Mouse (Mus musculus) lung, adult 18-20 months (tissue): Measurements from ENCODE around the gene Sox13.

Experiments
- DNase-seq, 2 experiments: peaks; one replicate each; pipeline ENCODE4 v3.0.0; 2022; ENCODE audit warnings: mixed read lengths in 2 of 2

Sox13 gene

GRCm38 (mm10) chr1:133423543-133424480, at the start of gene Sox13:
Gene Sox13, minus strand, starts transcription at chr1:133424377.
- DNase-seq: peak; percentile 75 to 79

GRCm38 (mm10) chr1:133471556-133471955, 47.4 kb upstream of the Sox13 start:
- no peak for DNase-seq

- DNase-seq: peak in 1 of 2 experiments; percentile 35
Measured at GRCm38 (mm10) chr1:133471086-133471485, 46.9 kb upstream of the Sox13 start.

GRCm38 (mm10) chr1:133470242-133471025, 46.3 kb upstream of the Sox13 start:
- DNase-seq: peak in 1 of 2 experiments; percentile 13

- DNase-seq: no peak
Measured at GRCm38 (mm10) chr1:133469213-133469612, 45.0 kb upstream of the Sox13 start.

GRCm38 (mm10) chr1:133468751-133469150, 44.6 kb upstream of the Sox13 start:
- no peak for DNase-seq

GRCm38 (mm10) chr1:133467905-133468304, 43.7 kb upstream of the Sox13 start:
- DNase-seq: no peak

GRCm38 (mm10) chr1:133463138-133463537, 39.0 kb upstream of the Sox13 start:
- no peak for DNase-seq

GRCm38 (mm10) chr1:133460996-133461395, 36.8 kb upstream of the Sox13 start:
- DNase-seq: no peak

GRCm38 (mm10) chr1:133456097-133456496, 31.9 kb upstream of the Sox13 start:
- no peak for DNase-seq

GRCm38 (mm10) chr1:133452564-133453165, 28.5 kb upstream of the Sox13 start:
- DNase-seq: no peak

- no peak for DNase-seq
Measured at GRCm38 (mm10) chr1:133451869-133452563, 27.8 kb upstream of the Sox13 start.

- DNase-seq: no peak
Measured at GRCm38 (mm10) chr1:133451025-133451424, 26.8 kb upstream of the Sox13 start.

- DNase-seq: peak; percentile 62 to 77
Measured at GRCm38 (mm10) chr1:133448351-133448931, 24.3 kb upstream of the Sox13 start.

- DNase-seq: no peak
Measured at GRCm38 (mm10) chr1:133446291-133446690, 22.1 kb upstream of the Sox13 start.

GRCm38 (mm10) chr1:133444315-133444714, 20.1 kb upstream of the Sox13 start:
- no peak for DNase-seq

- no peak for DNase-seq
Measured at GRCm38 (mm10) chr1:133437916-133438683, 13.9 kb upstream of the Sox13 start.

- DNase-seq: no peak
Measured at GRCm38 (mm10) chr1:133434756-133435112, 10.6 kb upstream of the Sox13 start.

- peak; percentile 48 to 65 for DNase-seq
Measured at GRCm38 (mm10) chr1:133434018-133434755, 10.0 kb upstream of the Sox13 start.

GRCm38 (mm10) chr1:133432566-133432965, 8.4 kb upstream of the Sox13 start:
- no peak for DNase-seq

GRCm38 (mm10) chr1:133431133-133431532, 7.0 kb upstream of the Sox13 start:
- DNase-seq: no peak
